Mouse (Mus musculus): Measurements from ENCODE around the gene Baiap2l1.

Baiap2l1 gene

GRCm38 (mm10) chr5:144284599-144284998, 73.3 kb downstream of the Baiap2l1 start:
- no peak for DNase-seq (ENCODE audit: low spot score)

GRCm38 (mm10) chr5:144283551-144284031, 74.3 kb downstream of the Baiap2l1 start:
- no peak for DNase-seq (ENCODE audit: low spot score)

DNA sequence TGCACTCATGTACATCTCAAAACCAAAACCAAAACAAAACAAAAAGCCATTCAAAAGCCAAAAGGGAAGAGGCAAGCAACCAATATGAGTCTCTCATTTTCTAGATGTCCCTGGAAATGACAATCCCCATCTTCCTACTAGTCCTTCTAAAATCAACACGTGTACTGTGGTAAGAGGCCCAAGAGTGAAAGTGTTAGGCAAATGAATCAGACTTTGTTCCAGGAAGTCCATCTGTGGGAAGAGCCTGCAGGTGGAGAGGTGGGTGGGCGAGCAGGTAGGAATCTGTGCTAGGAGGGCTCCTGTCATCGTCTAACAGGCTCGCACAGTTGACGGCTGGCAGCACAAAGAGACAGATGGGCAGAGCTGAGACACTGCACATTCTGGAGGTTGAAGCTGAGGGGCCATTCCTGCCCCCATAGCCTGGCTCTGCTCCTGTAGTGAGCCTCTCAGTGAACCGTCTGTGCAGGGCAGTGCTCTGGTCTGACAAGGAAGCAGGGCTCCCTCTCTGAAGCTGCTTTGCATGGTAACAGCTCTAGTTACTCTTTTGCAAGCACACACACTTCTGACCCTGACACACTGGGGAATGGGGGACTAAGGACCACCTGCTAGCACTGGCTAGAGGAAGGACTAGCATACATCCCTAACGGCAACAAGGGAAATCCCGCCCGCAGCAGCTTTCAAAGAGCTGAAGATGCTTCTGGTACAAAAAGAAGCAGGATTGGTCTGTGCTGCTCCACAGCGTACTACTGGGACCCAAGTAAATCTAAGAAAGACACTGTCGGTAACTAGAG, 75.2 kb downstream of the Baiap2l1 start:
- no peak for DNase-seq (ENCODE audit: low spot score)

DNA sequence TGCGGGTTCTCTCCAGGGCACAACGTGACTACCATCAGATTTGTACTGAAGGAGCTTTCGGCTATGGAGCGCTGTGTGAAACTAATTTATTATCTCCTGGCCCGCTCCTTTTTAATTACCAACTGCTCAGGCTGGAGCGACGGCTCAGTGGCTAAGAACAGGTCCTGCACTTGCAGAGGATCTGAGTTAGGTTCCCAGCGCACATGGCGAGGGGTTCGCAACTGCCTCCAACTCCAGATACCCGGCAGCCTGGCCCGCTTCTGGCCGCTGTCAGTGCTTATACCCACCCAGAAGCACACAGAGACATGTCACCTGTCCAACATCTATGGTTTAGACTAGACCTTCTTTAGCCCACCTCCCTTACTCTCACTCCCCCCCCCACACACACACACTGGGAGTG, 78.0 kb downstream of the Baiap2l1 start:
- DNase-seq (ENCODE audit: low spot score), result no peak

GRCm38 (mm10) chr5:144279081-144279541, 78.8 kb downstream of the Baiap2l1 start:
- no peak for DNase-seq (ENCODE audit: low spot score)

DNA sequence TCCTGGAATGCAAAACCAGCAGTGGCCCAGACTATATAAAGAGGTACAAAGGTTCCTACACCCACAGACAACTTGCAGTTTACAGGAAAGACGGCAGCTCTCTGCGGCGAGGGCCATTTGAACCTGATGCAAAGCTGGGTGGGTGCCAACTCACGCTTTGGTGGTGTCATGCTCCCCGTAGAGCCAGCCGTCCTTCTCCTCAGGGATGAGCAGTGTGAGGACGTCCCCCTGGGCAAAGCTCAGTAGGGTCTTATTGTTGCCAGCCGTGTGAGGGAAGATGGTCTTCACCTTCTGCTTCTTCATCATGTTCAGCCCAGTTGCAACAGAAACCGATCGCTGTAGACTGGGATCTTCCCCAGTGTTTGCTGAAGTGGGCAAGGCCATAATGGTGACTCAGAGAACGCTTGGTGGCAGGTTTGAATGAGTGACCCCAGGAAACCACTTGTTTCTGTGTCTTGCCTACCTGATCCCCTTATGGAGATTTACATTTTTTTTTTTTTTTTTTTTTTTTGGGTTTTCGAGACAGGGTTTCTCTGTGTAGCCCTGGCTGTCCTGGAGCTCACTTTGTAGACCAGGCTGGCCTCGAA, 79.4 kb downstream of the Baiap2l1 start:
- no peak for DNase-seq (ENCODE audit: low spot score)

DNA sequence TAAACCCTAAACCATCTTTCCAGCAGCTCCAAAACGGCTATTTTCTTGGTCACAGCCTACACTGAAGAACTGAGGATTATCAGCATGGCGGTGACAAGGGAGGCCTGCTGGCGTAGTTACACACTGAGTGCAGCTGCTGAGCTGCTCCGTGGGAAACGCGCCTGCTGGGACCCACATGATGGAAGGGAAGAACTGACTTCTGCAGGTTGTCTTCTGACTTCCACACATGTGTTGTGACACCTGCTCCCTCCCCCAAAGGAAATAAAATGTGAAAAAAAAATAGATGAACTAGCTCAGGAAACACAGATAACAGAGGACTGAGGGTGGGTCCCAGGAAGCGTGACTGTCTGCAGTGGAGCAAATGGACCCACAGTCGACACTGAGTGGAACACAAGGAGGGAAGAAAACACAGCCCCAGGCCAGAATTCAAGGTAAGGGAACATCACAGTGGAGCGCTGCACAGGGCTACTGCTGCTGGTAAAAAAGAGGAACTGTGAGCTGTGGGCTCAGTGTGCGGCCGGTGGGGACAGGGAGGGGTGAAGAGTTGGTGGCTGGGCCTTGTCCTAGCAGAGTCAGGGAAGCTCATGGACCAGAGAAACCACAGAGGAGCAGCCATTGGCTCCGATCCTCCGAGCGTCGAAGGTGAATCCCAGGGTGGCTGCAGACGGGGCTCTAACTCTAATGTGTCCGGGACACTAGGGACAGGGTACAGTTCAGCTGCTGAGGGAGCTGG, 80.8 kb downstream of the Baiap2l1 start:
- no peak for DNase-seq (ENCODE audit: low spot score)

GRCm38 (mm10) chr5:144274904-144275303, 83.0 kb downstream of the Baiap2l1 start:
- DNase-seq (ENCODE audit: low spot score), result no peak

DNA sequence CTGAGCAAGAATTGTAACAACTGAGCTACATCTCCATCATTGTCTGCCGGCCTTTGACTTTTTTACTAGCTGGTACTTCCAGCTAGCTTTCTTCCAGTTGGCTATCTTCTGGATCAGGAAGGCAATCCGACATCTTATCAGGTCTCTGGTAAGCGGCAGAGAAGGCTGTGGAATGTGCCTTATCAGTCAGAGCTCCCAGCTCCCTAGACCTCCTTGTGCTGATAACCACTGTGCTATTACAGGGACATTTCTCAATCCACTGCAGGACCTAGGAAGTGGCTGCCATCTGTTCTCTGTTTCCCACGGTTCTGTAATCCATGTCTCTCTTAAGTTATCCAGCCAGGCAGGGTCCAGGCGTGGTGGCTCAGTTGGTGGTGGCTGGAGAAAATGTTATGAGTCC, 86.1 kb downstream of the Baiap2l1 start:
- no peak for DNase-seq (ENCODE audit: low spot score)

DNA sequence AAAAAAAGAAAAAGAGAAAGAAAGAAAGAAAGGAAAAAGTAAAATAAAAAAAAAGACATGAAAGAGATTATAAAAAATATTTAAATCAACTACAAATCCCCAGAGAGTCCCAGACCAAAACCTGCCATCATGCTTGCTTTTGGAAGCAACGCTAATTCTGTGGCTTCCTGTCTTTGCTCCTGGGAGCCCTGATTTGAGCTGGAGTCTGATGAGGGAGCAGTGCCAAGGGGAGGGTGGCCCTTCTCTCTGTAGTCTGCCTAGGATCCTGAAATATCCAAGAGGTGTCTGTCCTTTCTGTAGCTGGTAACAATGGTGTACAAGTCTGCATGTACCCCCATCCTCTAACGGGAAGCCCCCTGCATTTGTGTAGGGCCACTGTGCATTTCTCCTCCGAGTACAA, 86.8 kb downstream of the Baiap2l1 start:
- no peak for DNase-seq (ENCODE audit: low spot score)

DNA sequence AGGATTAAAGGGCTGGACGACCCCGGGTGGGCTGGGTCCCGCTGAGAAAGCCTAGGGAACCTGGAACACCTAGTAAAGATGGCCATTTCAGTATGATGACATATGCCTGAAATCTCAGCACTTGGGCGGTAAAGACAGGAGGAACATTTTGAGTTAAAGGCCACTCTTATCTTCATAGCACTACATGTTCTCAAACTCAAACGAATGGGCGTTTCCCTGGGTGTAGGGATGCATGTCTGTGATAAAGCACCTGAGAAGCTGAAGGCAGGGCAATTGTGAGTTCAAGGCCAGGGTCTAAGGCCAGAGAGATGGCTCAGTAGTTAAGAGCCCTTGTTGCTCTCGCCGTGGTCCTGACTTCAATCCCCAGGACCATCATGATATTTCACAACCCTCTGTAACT, 87.5 kb downstream of the Baiap2l1 start:
- DNase-seq (ENCODE audit: low spot score), result no peak

DNA sequence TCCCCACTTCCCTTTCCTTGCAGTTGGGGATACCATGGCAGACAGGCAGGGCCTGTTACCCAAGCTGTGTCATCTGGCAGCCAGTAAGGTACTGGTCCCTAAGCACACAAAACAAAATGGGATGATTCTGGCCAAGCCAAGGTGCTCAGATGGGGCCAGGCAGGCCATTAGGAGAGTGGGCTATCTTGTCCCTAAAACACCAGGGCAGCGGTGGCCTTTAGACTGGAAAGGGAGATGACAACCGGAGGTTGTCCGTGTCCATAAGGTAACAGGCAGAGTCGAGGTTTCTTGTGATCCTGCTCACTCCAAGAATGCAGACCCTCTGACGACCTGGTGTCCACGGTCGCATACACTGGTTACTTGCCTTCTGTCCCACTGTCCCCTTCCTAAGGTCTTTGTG, 88.0 kb downstream of the Baiap2l1 start:
- DNase-seq (ENCODE audit: low spot score), result no peak

DNA sequence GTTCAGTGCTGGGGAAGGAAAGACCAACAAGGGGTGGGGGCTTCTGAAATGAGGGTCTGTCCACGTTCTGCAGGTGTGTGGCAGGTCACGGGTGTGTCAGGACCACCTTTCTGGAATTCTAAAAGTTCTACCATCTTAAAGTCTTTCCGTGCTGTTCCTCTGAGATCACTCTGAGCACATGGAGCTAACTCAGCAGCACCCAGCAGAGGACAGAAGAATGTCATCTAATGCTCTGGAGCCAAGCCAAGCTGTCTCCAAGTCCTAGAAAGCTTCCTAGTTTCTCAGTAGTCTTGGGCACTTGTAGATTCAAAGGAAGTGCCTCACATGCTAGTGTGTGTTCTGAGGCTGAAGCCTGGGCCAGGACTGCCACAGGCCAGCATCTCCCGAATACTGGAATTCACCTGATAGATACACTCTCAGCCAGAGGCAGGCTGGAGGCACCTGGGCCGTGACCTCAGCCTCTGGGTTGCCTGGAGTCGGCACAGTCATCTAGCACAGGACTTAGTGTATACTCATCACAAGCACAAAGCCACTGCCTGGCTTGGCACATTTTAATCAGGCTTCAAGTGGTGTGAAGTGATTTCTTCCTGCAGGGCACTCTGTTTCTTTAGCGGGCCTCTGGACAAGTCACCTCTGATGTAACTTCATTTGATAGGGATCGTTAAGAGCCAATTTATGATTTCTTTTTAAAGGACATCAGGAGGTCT, 90.2 kb downstream of the Baiap2l1 start:
- peak; percentile 66 for DNase-seq (ENCODE audit: low spot score)

- DNase-seq (ENCODE audit: low spot score), result no peak
These were observed 94.4 kb downstream of the Baiap2l1 start for GRCm38 (mm10) chr5:144263496-144263895.

DNA sequence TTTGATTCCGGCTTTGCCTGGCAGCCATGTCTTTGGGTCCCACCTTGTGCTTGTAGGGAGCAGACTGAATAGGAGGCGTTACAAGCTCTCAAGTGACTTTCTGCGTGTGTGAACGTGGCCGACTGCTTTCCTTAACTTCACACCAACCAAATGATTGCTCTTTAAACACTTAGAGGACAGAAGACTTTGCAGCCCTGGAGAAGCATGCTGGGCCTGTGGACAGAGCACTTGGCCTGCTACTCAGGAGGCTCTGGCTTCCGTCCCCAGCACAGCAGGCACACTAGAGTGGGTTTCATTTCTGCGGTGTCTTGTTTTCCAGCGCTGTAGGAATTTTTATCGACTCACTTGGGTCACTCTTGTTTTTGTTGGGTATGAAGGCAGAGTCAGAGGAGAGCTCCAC, 94.8 kb downstream of the Baiap2l1 start:
- DNase-seq (ENCODE audit: low spot score), result no peak

DNA sequence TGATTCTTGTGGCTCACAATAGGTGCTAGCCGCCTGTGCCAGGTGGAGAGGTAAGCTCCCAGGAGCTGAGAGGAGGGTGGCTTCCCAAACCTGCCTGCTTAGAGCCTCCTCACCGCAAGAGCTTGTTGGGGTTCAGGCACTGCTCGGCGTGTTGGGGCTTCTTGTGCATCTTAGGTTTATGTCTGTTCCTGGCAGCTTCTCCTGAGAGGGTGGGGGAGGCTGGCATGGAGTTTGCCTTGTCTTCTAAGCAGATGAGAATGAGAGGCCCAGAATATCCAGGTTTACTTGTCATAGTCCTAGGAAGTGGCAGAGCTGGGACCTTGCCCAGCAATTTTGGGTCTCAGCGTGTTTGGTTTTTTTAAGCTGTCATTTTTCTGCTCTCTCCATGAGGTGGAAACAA, 96.1 kb downstream of the Baiap2l1 start:
- DNase-seq (ENCODE audit: low spot score), result no peak

- DNase-seq (ENCODE audit: low spot score), result no peak
These were observed 96.6 kb downstream of the Baiap2l1 start for GRCm38 (mm10) chr5:144261309-144261708.

DNA sequence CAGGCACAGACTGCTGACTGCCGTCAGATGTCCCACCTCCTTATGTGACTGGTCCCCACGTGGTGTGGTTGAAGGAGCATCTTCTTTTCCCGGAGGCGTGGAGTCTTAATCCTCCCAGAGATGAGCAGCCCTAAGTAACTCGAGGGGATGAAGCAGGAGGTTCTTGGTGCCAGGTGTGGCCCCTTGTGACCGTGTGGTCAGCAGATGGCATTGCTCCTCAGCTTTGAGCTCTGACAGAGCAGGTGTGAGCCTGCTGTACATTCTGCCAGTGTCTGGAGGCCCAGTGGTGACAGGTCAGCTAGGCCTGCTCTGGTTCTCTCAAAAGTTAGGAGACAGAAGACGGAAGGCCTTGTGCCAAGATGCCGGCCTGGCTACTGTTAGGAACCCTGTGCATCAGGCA, 97.4 kb downstream of the Baiap2l1 start:
- DNase-seq (ENCODE audit: low spot score), result no peak

DNA sequence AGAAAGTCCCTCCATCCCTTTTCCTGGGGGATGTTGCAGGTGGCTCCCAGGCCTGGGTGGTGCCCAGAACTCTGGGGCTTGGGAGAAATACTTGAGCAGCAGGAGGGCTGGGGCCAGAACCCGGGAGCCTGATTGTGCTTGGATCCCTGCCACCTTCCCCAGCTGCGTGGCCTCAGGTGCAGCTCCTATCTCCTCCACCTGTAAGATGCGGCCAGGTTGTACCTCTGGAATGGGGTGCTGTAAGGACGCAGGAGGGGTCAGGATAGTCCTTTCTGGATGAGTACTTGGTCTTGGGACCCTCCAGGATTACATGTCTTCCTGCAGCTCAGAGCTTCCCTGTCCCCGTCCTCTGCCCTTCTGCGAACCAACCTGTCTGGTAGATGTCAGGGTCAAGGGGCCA, 98.7 kb downstream of the Baiap2l1 start:
- DNase-seq (ENCODE audit: low spot score), result no peak

GRCm38 (mm10) chr5:144258687-144259086, 99.2 kb downstream of the Baiap2l1 start:
- DNase-seq (ENCODE audit: low spot score), result no peak

GRCm38 (mm10) chr5:144258131-144258611, 99.7 kb downstream of the Baiap2l1 start:
- peak; percentile 47 for DNase-seq (ENCODE audit: low spot score)

DNA sequence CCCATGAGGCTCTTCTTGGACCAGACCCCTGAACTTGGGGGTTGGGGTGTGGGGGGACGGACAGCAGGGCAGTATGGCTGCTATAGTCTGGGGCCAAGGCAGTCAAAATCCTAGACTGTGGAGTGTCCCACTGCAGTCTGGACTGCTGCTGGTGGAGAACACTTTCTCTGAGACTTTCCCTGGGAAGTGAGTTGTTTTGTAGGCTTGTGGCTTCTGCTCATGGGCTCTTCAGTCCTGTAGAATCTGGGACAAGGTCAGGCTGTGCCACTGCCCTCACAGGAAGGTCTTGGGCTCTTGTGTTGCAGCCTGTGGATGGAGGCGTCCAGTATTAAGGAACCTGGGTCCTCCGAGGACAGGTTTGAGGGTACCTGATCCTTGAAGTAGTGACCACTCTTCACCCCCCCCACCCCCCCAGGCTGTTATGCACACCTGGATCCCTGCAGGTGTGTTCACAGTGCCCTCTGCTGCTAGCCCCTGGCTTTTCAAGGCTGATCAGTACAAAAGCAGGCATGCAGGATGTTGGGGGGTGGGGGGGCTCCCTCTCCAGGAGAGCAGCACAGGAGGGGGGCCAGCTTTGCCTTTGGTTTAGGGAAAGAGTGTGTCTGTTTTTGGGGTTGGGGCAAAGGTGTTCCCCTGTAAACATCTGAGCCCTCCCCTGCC, 100.3 kb downstream of the Baiap2l1 start:
- no peak for DNase-seq (ENCODE audit: low spot score)

Measured in layer of hippocampus, adult 11-12 months (tissue).